Mouse (Mus musculus) heart, embryonic 13.5 days (tissue): ENCODE results near the gene Theg. TPM values are rescaled to one million over a fixed set of nuclear protein-coding genes. Genes with fewer than 3 reads are reported as not detected.

Experiments
- microRNA-seq: library from miRNA; unstranded; fragments of <30 nt; microRNA quantifications from one replicate; pipeline ENCODE4, GENCODE M21; 2016
- polyA plus RNA-seq: library from polyadenylated mRNA; unstranded; fragments of >200 nt; fragmentation: Nextera tagmentation; extraction: Ambion mirVana; gene quantifications from 2 replicates; pipeline ENCODE4 v1.2.1, GENCODE M21; 2015

The Theg gene
- polyA plus RNA-seq, 1 experiment from 2014 or later, result not detected

Small RNAs within 50 kb of the gene (microRNA-seq; reads per million reads assigned to microRNA genes)
- gene Mir6909, result not detected

Other genes with a start within 250 kb of the Theg start
- gene Vmn2r82, start 230.8 kb downstream of the Theg start, polyA plus RNA-seq, result not detected in 2 replicates
- gene Vmn2r83, start 118.6 kb downstream of the Theg start, polyA plus RNA-seq, result not detected in 2 replicates
- gene Plpp2, start 53.5 kb downstream of the Theg start, polyA plus RNA-seq, result 10.9 and 13.1 TPM in 2 replicates
- gene Mier2, start 32.1 kb downstream of the Theg start, polyA plus RNA-seq, result 32.9 and 33.5 TPM in 2 replicates
- gene C2cd4c, start 26.7 kb upstream of the Theg start, polyA plus RNA-seq, result not detected in 2 replicates
- 1.9 and 2.6 TPM in 2 replicates for gene Shc2, start 50.6 kb upstream of the Theg start, polyA plus RNA-seq
- gene Odf3l2, start 58.4 kb upstream of the Theg start, polyA plus RNA-seq, result not detected in 2 replicates
- 0.82 and 1.2 TPM in 2 replicates for gene Madcam1, start 77.2 kb upstream of the Theg start, polyA plus RNA-seq
- 41.4 and 43.1 TPM in 2 replicates for gene Tpgs1, start 82.0 kb upstream of the Theg start, polyA plus RNA-seq
- 122 and 136 TPM in 2 replicates for gene Cdc34, start 94.9 kb upstream of the Theg start, polyA plus RNA-seq
- gene Gzmm, start 101.7 kb upstream of the Theg start, polyA plus RNA-seq, result 0.67 and 1.0 TPM in 2 replicates
- gene Bsg, start 117.2 kb upstream of the Theg start, polyA plus RNA-seq, result 1,093 and 1,212 TPM in 2 replicates
- 0.06 and 0.09 TPM in 2 replicates for gene Hcn2, start 129.3 kb upstream of the Theg start, polyA plus RNA-seq
- gene Polrmt, start 159.2 kb upstream of the Theg start, polyA plus RNA-seq, result 30.2 and 30.9 TPM in 2 replicates
- gene Fgf22, start 167.7 kb upstream of the Theg start, polyA plus RNA-seq, result 0.17 TPM in 1 of 2 replicates, not detected in the other
- gene Rnf126, start 179.6 kb upstream of the Theg start, polyA plus RNA-seq, result 61.4 and 66.3 TPM in 2 replicates
- 23.8 and 27.3 TPM in 2 replicates for gene Fstl3, start 189.9 kb upstream of the Theg start, polyA plus RNA-seq
- 0.51 TPM in 1 of 2 replicates, not detected in the other for gene Prss57, start 203.6 kb upstream of the Theg start, polyA plus RNA-seq
- 67.1 and 69.3 TPM in 2 replicates for gene Palm, start 206.2 kb upstream of the Theg start, polyA plus RNA-seq
- gene Misp, start 233.7 kb upstream of the Theg start, polyA plus RNA-seq, result 1.2 and 1.4 TPM in 2 replicates